Mouse (Mus musculus) cerebellum, adult 11 months (tissue): Measurements from ENCODE around the gene Trpm5.

Experiments used
- DNase-seq: peaks from one replicate; pipeline ENCODE4 v3.0.0; 2022

Trpm5 gene

GRCm38 (mm10) chr7:143036787-143037186 lies 57.7 kb downstream of the Trpm5 start:
- DNase-seq = no peak

DNA sequence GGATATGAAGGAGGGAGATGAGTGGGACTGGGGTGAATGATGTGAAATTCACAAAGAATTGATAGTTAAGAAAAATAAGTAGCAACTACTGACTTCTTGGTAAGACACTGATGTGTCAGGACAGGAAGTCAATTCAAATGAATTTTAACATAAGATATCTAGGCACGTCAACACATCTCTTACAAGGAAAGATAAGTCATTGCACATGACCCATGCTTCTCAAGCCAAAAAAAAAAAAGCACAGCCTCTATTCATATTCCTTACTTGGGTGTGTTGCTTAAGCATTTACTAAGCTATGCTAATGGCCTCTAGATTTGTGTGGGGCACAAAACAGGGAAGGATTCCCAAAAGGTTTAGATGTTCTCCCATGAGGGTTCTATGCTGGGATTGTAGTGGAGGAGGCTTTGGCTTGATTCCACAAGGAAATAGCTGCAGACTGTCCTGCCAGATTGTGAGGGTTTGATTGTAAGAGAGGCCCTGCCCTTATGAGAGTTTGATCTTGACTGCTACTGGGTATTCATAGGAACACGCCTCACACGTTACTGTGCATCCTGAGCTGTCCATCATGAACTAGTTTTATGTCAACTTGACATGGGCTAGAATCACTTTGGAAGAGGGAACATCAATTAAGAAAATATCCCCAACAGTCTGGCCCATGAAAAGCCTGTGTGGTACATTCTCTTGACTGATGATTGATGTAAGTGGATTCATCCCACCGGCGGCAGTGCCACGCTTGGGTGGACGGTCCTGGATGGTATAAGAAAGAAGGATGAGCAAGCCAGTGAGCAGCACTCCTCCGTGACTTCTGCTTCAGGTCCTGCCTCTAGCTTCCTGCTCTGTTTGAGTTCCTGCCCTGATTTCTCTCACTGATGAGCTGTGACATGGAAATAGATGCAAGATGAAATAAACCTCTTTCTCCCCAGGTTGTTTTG lies 59.7 kb downstream of the Trpm5 start:
- no peak for DNase-seq

GRCm38 (mm10) chr7:143034112-143034511 lies 60.3 kb downstream of the Trpm5 start:
- no peak for DNase-seq

DNA sequence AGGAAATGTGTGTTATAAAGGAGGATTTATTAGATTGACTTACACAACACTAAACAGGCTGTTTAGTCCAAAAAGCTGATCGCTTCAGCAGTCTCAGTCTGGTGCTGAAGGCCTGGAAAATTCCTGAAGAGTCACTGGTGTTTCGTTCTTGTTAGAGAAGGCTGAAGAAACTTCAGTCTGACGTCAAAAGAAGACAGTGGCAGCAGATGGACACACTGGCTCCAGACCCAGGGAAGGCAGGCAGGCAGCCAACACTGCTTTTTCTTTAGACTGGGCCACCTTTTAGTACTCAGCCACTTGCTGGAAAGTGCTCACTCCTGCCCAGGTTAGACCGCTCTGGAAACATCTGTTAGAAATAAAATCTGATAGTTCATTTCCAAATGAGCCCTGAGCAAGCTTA lies 60.9 kb downstream of the Trpm5 start:
- no peak for DNase-seq

DNA sequence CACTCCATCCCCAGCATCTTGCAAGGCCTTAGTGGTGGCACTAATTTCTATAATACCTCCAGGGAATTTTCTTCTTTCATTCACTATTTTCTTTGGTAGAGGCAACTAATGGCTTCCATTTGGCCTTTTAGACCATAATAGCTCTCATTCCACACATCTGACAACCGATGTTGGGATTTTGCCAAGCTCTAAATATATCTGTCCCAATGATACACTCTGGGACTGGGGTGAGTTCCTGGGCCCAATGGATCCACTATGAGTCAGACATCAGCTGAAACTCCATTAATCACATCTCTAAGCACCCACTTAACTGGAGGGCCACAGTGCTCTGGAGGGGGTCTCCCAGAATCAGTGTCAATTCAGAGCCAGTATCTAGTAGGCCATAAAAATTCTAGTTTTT lies 62.6 kb downstream of the Trpm5 start:
- no peak for DNase-seq

- no peak for DNase-seq
Observed at GRCm38 (mm10) chr7:143027196-143027595, 67.2 kb downstream of the Trpm5 start.

DNA sequence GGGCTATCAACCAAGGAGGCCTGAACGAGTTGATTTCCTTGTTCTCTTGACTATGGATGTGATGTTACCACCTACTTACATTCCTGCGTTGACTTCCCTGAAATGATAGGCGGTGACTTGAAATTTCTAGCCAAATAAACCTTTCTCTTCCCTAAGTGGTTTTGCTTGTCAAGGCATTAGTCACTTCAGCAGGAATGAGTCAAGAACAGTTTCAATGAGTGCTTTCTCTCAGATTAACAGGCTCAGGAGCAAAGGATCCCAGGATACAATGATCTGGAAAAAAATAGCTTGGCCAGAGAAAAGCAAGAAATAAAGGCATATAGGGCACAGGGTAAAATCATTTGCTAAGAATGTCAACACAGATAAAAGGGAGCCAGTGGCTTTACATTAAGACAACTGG lies 68.9 kb downstream of the Trpm5 start:
- no peak for DNase-seq

GRCm38 (mm10) chr7:143024293-143024692 lies 70.1 kb downstream of the Trpm5 start:
- no peak for DNase-seq

GRCm38 (mm10) chr7:143023499-143023898 lies 70.9 kb downstream of the Trpm5 start:
- DNase-seq = no peak

- DNase-seq = no peak
Observed at GRCm38 (mm10) chr7:143021356-143022164, 72.9 kb downstream of the Trpm5 start.

GRCm38 (mm10) chr7:143020764-143021163 lies 73.7 kb downstream of the Trpm5 start:
- no peak for DNase-seq

DNA sequence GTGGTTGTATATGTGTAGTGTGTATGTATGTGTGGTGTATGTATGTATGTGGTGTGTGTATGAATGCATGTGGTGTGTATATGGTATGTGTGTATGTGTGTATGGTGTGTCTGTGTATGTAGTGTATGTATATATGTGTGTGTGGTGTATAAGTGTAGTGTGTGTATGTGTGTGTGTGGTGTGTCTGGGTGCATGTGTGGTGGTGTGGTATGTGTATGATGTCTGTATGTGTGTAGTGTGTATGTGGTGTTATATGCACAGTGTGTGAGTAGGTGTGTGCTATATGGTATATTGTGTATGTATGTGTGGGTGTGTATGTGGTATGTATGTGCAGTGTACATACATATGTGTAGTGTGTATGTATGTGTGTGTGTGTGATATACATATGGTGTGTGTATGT lies 74.4 kb downstream of the Trpm5 start:
- DNase-seq = no peak
